Mouse (Mus musculus): ENCODE measurements at regions not wholly inside any gene's neighbourhood (a gene's known extent, or its start where the extent isn't known, plus 50 kb on each side); places are given as distances from the start of the nearest gene placed in this dataset.

DNA sequence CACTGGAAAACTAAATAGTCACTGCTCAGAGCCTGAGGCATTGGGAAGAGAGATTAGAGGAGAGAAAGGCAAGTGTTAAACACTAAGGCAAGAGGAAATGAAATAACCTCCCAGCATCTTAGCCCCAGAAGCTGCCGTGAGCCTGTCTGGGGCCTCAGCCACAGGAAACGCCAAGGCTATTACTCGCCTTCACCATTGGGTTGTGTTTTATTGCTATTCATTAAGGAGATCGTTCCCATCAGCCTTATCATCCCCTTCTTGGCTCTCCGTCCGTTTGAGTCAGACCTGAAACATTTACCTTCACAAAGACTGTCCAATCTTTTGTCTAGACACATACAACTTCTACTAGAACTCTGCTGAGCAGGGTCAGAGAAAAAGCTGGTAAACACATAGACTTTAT lies 112.0 kb upstream of the Thbs1 start:
- no peak overlapping the region for H3K4me3 ChIP-seq (ENCODE audit: insufficient read depth in 1 of 2, low read depth in 1 of 2, low read length in 2 of 2, poor library complexity in 1 of 2, severe bottlenecking in 1 of 2)
- H3K9me3 ChIP-seq (ENCODE audit: control insufficient read depth, insufficient read depth, low read depth, low read length) = no peaks in the 10 kb centered on the region
- in situ Hi-C loops (cut with MboI; ENCODE audit: low sequenced_read_pairs in 2 of 2, unreplicated experiment in 2 of 2) = no loop called here
- no peak for DNase-seq (ENCODE audit: low read depth, low spot score)
- H3K36me3 ChIP-seq (ENCODE audit: control insufficient read depth, insufficient read depth, low read length, poor library complexity, severe bottlenecking) = no peaks in the 10 kb centered on the region
- H3K27ac ChIP-seq (ENCODE audit: insufficient read depth, low read depth, low read length, poor library complexity, severe bottlenecking) = no peak overlapping the region
- no peak for TF ChIP-seq MAFK (IDR thresholded peaks at IDR 0.05; ENCODE audit: insufficient read depth, low read depth, low read length)
- no peak for TF ChIP-seq CHD2 (IDR thresholded peaks at IDR 0.05; ENCODE audit: low read depth, low read length)
- TF ChIP-seq HCFC1 (IDR thresholded peaks at IDR 0.05; ENCODE audit: borderline replicate concordance, insufficient read depth, low read length) = no peak
- no peak for TF ChIP-seq ZNF384 (IDR thresholded peaks at IDR 0.05; ENCODE audit: low read depth, low read length)
- no peak for TF ChIP-seq ZC3H11A (IDR thresholded peaks at IDR 0.05; ENCODE audit: borderline replicate concordance, low read depth, low read length)
- no peak overlapping the region for H3K9ac ChIP-seq (ENCODE audit: insufficient read depth, low read depth, low read length, poor library complexity, severe bottlenecking)
- H3K4me1 ChIP-seq (ENCODE audit: control insufficient read depth in 2 of 2, insufficient read depth in 2 of 2, low read length in 2 of 2, poor library complexity in 1 of 2) = no peaks in the 10 kb centered on the region

DNA sequence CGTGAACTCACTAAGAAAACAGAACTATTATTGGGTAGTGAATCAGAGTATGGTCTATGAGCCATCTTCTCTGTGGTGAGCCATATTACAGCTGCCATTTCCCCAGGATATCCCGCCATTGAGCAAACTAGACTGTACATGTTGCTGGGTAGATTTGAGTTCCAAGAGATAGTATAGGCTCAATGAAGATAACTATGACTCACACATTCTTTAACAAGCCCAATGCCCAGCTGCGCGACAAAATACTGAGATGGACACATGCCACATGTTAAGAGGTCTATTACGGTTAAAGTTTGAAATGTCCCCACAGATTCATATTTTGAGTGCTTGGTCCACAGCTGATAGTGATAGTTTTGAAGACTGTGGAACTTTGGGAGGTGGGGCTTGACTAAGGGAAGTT lies 107.5 kb upstream of the Thbs1 start:
- no peak for DNase-seq (ENCODE audit: low read depth, low spot score)
- in situ Hi-C loops (cut with MboI; ENCODE audit: low sequenced_read_pairs in 2 of 2, unreplicated experiment in 2 of 2) = no loop called here
- H3K9ac ChIP-seq (ENCODE audit: insufficient read depth, low read depth, low read length, poor library complexity, severe bottlenecking) = no peak overlapping the region
- no peaks in the 10 kb centered on the region for H3K36me3 ChIP-seq (ENCODE audit: control insufficient read depth, insufficient read depth, low read length, poor library complexity, severe bottlenecking)
- H3K4me1 ChIP-seq (ENCODE audit: control insufficient read depth in 2 of 2, insufficient read depth in 2 of 2, low read length in 2 of 2, poor library complexity in 1 of 2) = no peaks in the 10 kb centered on the region
- TF ChIP-seq ZNF384 (IDR thresholded peaks at IDR 0.05; ENCODE audit: low read depth, low read length) = no peak
- TF ChIP-seq HCFC1 (IDR thresholded peaks at IDR 0.05; ENCODE audit: borderline replicate concordance, insufficient read depth, low read length) = no peak
- no peak for TF ChIP-seq ZC3H11A (IDR thresholded peaks at IDR 0.05; ENCODE audit: borderline replicate concordance, low read depth, low read length)
- no peak for TF ChIP-seq MAFK (IDR thresholded peaks at IDR 0.05; ENCODE audit: insufficient read depth, low read depth, low read length)
- TF ChIP-seq CHD2 (IDR thresholded peaks at IDR 0.05; ENCODE audit: low read depth, low read length) = no peak
- H3K9me3 ChIP-seq (ENCODE audit: control insufficient read depth, insufficient read depth, low read depth, low read length) = no peaks in the 10 kb centered on the region
- H3K4me3 ChIP-seq (ENCODE audit: insufficient read depth in 1 of 2, low read depth in 1 of 2, low read length in 2 of 2, poor library complexity in 1 of 2, severe bottlenecking in 1 of 2) = no peak overlapping the region
- H3K27ac ChIP-seq (ENCODE audit: insufficient read depth, low read depth, low read length, poor library complexity, severe bottlenecking) = no peak overlapping the region

DNA sequence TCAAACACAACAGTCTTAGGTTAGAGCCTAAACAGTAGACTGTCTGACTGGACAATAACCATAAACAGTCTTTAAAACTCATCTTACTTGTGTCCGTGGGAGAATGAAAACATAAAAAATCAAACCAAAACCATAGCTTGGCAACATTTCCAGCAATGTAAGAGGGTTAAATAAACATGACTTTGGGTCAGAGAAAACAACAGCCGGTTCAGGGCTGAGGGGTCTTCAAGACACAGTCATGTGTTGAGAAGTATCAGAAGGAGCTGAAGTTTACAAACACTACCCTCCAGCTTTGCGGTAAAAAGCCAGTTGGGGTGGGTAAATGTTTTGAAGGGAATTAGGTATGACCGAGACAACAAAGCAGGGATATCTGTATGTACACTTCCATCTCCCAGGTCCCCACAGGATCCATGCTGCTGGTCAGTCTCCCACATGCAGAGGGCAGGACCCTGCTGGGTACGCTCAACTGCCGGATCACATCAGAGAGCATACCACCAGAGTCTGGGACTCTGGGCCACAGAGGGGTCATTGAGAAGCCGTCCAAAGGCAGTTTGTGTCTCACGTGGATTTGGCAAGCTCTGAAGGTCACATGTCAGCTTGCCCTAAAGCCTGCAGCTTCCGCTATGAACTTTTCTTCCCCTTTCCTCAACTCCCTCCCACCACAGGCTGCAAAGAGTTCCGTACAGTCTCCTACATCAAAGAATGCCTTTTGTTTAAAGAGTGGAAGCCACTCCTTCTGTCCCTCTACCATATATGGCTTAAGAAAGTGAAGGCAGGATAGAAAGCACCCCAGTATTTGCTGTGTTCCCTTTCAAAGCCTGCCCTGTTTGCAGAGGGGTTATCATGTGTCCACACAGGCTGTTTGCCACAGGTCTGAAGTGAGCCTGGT lies 103.9 kb upstream of the Thbs1 start:
- Histone ChIP-seq H3K27ac (ENCODE audit: insufficient read depth, low read depth, low read length, poor library complexity, severe bottlenecking) (0 out of 2 replicates have a peak overlapping the region, but pooled peaks have one; percentile 10), H3K9me3 (ENCODE audit: control insufficient read depth, insufficient read depth, low read depth, low read length) (no peaks in the 10 kb centered on the region), H3K9ac (ENCODE audit: insufficient read depth, low read depth, low read length, poor library complexity, severe bottlenecking) (no peak overlapping the region), H3K4me1 (ENCODE audit: control insufficient read depth in 2 of 2, insufficient read depth in 2 of 2, low read length in 2 of 2, poor library complexity in 1 of 2) (no peaks in the 10 kb centered on the region), H3K4me3 (ENCODE audit: insufficient read depth in 1 of 2, low read depth in 1 of 2, low read length in 2 of 2, poor library complexity in 1 of 2, severe bottlenecking in 1 of 2) (no peak overlapping the region), H3K36me3 (ENCODE audit: control insufficient read depth, insufficient read depth, low read length, poor library complexity, severe bottlenecking) (no peaks in the 10 kb centered on the region)
- no peak for DNase-seq (ENCODE audit: low read depth, low spot score)
- in situ Hi-C loops (cut with MboI; ENCODE audit: low sequenced_read_pairs in 2 of 2, unreplicated experiment in 2 of 2) = no loop called here
- no peak for TF ChIP-seq ZNF384 (IDR thresholded peaks at IDR 0.05; ENCODE audit: low read depth, low read length)
- no peak for TF ChIP-seq HCFC1 (IDR thresholded peaks at IDR 0.05; ENCODE audit: borderline replicate concordance, insufficient read depth, low read length)
- TF ChIP-seq CHD2 (IDR thresholded peaks at IDR 0.05; ENCODE audit: low read depth, low read length) = no peak
- TF ChIP-seq ZC3H11A (IDR thresholded peaks at IDR 0.05; ENCODE audit: borderline replicate concordance, low read depth, low read length) = no peak
- TF ChIP-seq MAFK (IDR thresholded peaks at IDR 0.05; ENCODE audit: insufficient read depth, low read depth, low read length) = no peak

GRCm38 (mm10) chr2:118011679-118012078 lies 100.0 kb upstream of the Thbs1 start:
- Histone ChIP-seq H3K9me3 (ENCODE audit: control insufficient read depth, insufficient read depth, low read depth, low read length) (no peaks in the 10 kb centered on the region), H3K4me1 (ENCODE audit: control insufficient read depth in 2 of 2, insufficient read depth in 2 of 2, low read length in 2 of 2, poor library complexity in 1 of 2) (no peaks in the 10 kb centered on the region), H3K36me3 (ENCODE audit: control insufficient read depth, insufficient read depth, low read length, poor library complexity, severe bottlenecking) (no peaks in the 10 kb centered on the region), H3K4me3 (ENCODE audit: insufficient read depth in 1 of 2, low read depth in 1 of 2, low read length in 2 of 2, poor library complexity in 1 of 2, severe bottlenecking in 1 of 2) (no peak overlapping the region), H3K27ac (ENCODE audit: insufficient read depth, low read depth, low read length, poor library complexity, severe bottlenecking) (no peak overlapping the region), H3K9ac (ENCODE audit: insufficient read depth, low read depth, low read length, poor library complexity, severe bottlenecking) (no peak overlapping the region)
- no peak for DNase-seq (ENCODE audit: low read depth, low spot score)
- TF ChIP-seq HCFC1 (IDR thresholded peaks at IDR 0.05; ENCODE audit: borderline replicate concordance, insufficient read depth, low read length) (no peak), ZNF384 (IDR thresholded peaks at IDR 0.05; ENCODE audit: low read depth, low read length) (no peak), MAFK (IDR thresholded peaks at IDR 0.05; ENCODE audit: insufficient read depth, low read depth, low read length) (no peak), CHD2 (IDR thresholded peaks at IDR 0.05; ENCODE audit: low read depth, low read length) (no peak)
- in situ Hi-C loops (cut with MboI; ENCODE audit: low sequenced_read_pairs in 2 of 2, unreplicated experiment in 2 of 2) = no loop called here
